Mouse (Mus musculus) neural tube, embryonic 13.5 days (tissue): ENCODE data around the gene Gse1. TPM values are rescaled to one million over a fixed set of nuclear protein-coding genes. Genes with fewer than 3 reads are reported as not detected.

ENCODE experiments used
- ATAC-seq: fragments of 200-750 bp; cut with Nextera tagmentation; 2 replicates; pipeline ENCODE4 v1.8.0; 2017; ENCODE audit warnings: low read depth, mild to moderate bottlenecking, moderate TSS enrichment, moderate library complexity
- H3K27ac ChIP-seq: fragments of 300-500 bp; sonication (generic); replicated peaks from 2 replicates; pipeline ENCODE4 v1.5.1; 2015; ENCODE audit warnings: moderate library complexity, mild to moderate bottlenecking, inconsistent platforms
- H3K27me3 ChIP-seq: fragments of 300-500 bp; sonication (generic); 2 replicates; pipeline ENCODE4 v1.6.1; 2015; ENCODE audit warnings: mild to moderate bottlenecking, inconsistent platforms
- H3K36me3 ChIP-seq: fragments of 300-500 bp; sonication (generic); 2 replicates; pipeline ENCODE4 v1.6.1; 2015; ENCODE audit warnings: mild to moderate bottlenecking, inconsistent platforms
- H3K4me1 ChIP-seq: fragments of 300-500 bp; sonication (generic); replicated peaks from 2 replicates; pipeline ENCODE4 v1.6.1; 2015; ENCODE audit warnings: inconsistent platforms
- H3K4me2 ChIP-seq: fragments of 300-500 bp; sonication (generic); 2 replicates; pipeline ENCODE4 v1.6.1; 2015; ENCODE audit warnings: inconsistent platforms, mild to moderate bottlenecking, moderate library complexity
- H3K4me3 ChIP-seq: fragments of 300-500 bp; sonication (generic); 2 replicates; pipeline ENCODE4 v1.5.1; 2015; ENCODE audit warnings: mild to moderate bottlenecking, inconsistent platforms
- H3K9ac ChIP-seq: fragments of 300-500 bp; sonication (generic); 2 replicates; pipeline ENCODE4 v1.6.1; 2015; ENCODE audit warnings: moderate library complexity, mild to moderate bottlenecking, inconsistent platforms
- H3K9me3 ChIP-seq: fragments of 300-500 bp; sonication (generic); 2 replicates; pipeline ENCODE4 v1.6.1; 2016; ENCODE audit warnings: inconsistent platforms
- WGBS: fragments of 180-500 bp; shearing (Covaris S2); methylation state at CpG from one replicate; pipeline ENCODE4 v1.1.7; 2015; 5-methylcytosine and 5-hydroxymethylcytosine counted together
- polyA plus RNA-seq: library from polyadenylated mRNA; unstranded; fragments of >200 nt; fragmentation: Nextera tagmentation; extraction: Ambion mirVana; gene quantifications from 2 replicates; pipeline ENCODE4 v1.2.1, GENCODE M21; 2015

The Gse1 gene
- polyA plus RNA-seq, 1 experiment from 2014 or later, result 17.1 TPM

DNA sequence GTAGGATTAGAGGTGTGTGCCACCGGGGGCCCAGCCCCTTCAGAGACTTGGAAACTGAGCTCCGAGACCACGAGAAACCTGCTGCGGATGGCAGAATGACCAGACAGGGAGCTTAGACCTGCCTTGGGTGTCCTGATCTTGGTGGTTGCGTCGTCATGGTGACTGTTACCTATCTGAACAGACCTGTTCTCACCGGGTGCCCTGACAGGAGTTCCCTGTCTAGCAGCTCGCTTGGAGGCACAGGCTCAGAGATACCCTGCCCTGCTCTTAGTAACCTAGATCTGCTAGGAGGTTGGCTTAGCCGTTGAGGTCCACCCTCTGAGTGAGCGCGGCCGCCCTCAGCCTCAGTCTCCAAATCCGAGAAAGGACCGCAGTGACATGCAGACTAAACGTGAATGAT lies 292.0 kb downstream of the Gse1 start:
- no peaks in the 10 kb centered on the region for H3K36me3 ChIP-seq
- no peak overlapping the region for H3K4me3 ChIP-seq
- peak overlapping the region; percentile 59 for H3K9ac ChIP-seq
- H3K27ac ChIP-seq, result peak overlapping the region; percentile 85
- no peaks in the 10 kb centered on the region for H3K9me3 ChIP-seq
- H3K4me1 ChIP-seq, result peaks cover 100% of the 10 kb centered on the region
- no peaks in the 10 kb centered on the region for H3K27me3 ChIP-seq
- peak overlapping the region; percentile 22 for H3K4me2 ChIP-seq
- 0 out of 2 replicates have a peak, but pooled peaks have one; percentile 4 for ATAC-seq
- 70% methylated on average over 15 of the region's 15 CpGs for WGBS

DNA sequence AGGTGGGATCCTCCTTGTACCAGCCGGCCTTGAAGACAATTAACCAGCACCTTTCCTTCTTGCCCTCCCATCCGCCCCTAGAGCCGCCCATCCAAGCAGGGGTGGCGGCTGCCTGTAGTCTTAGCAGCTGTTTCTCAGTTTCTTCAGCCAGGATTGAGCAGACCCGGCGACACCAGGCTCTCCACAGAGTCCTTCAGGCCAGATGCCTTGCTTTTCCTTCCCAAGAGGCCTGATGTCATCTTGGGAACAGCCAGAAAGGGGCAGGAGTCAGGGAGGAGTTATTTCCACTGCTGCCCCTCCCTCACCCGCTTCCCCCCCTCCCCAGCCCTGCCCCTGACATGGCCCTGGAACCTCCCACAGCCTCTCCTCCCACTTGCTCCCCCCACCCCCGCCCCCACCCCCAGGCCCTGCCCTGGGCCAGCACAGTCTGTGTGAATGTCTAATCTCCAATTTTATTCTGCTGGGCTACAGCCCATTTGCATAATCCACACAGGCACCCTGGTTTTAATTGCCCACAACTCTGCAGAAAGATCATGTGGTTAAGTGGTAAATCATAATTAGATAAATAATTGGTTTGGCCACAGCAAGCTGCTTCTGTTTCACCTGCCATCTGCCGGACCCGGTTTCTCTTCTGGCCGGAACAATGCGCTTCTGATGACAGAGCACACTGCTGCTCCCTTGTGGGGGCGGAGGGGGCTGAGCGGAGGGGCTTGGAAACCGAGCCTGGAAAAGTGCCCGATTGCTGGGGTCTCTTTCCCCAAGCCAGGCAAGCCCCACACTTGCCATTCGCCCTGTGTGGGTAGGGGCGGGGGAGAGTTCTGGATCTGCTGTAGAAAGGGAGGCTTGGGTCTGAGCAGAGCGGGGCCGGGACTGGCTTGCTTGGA lies 292.7 kb downstream of the Gse1 start:
- Histone ChIP-seq H3K27ac (peak overlapping the region; percentile 85), H3K9ac (peak overlapping the region; percentile 59), H3K4me1 (peaks cover 100% of the 10 kb centered on the region), H3K4me3 (no peak overlapping the region), H3K27me3 (no peaks in the 10 kb centered on the region), H3K4me2 (peak overlapping the region; percentile 22), H3K36me3 (no peaks in the 10 kb centered on the region), H3K9me3 (no peaks in the 10 kb centered on the region)
- WGBS, result 7% methylated on average over 19 of the region's 20 CpGs
- peak; percentile 70 for ATAC-seq

- no peak for ATAC-seq
- Histone ChIP-seq H3K9ac (peak overlapping the region; percentile 59), H3K36me3 (no peaks in the 10 kb centered on the region)
These were observed 293.3 kb downstream of the Gse1 start for GRCm38 (mm10) chr8:120521591-120521965.

DNA sequence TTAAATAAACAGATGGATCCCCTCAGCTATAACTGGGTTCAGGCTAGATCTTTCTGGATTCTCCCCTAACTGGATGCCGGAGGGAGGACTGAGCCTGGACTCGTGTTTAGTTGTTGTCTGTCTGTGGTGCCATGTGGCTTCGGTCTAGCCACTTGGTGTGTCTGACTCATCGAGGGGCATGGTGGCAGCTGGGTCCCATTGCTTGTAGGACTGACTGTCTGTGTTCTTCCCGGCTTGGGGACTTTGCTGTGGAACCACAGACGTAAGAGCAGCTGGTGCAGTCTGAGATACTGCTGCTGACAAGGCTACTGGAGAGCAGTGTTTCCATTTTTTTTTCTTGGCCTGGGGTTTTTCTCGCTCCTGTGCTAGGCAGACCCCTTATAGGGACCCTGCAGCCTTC lies 295.4 kb downstream of the Gse1 start:
- no peak for ATAC-seq
- Histone ChIP-seq H3K9ac (0 out of 2 replicates have a peak overlapping the region, but pooled peaks have one; percentile 26), H3K27ac (peak overlapping the region; percentile 76), H3K9me3 (no peaks in the 10 kb centered on the region), H3K4me3 (no peak overlapping the region), H3K36me3 (no peaks in the 10 kb centered on the region), H3K4me2 (no peak overlapping the region), H3K4me1 (peaks cover 100% of the 10 kb centered on the region), H3K27me3 (no peaks in the 10 kb centered on the region)
- 35% methylated on average over 7 of the region's 7 CpGs for WGBS

More at GRCm38 (mm10) chr8:120521591-120521965, 293.3 kb downstream of the Gse1 start:
- Histone ChIP-seq H3K4me1 (peaks cover 100% of the 10 kb centered on the region), H3K4me2 (peak overlapping the region; percentile 22), H3K27me3 (no peaks in the 10 kb centered on the region), H3K4me3 (no peak overlapping the region), H3K27ac (peak overlapping the region; percentile 85), H3K9me3 (no peaks in the 10 kb centered on the region)
- 35% methylated on average over 7 of the region's 7 CpGs for WGBS

GRCm38 (mm10) chr8:120525135-120525534 lies 296.9 kb downstream of the Gse1 start:
- WGBS, result 33% methylated on average over 1 of the region's 1 CpGs
- Histone ChIP-seq H3K4me1 (peaks cover 93% of the 10 kb centered on the region), H3K27me3 (no peaks in the 10 kb centered on the region), H3K4me3 (no peak overlapping the region), H3K4me2 (no peak overlapping the region), H3K27ac (no peak overlapping the region), H3K9ac (0 out of 2 replicates have a peak overlapping the region, but pooled peaks have one; percentile 38), H3K36me3 (no peaks in the 10 kb centered on the region), H3K9me3 (no peaks in the 10 kb centered on the region)
- ATAC-seq, result no peak

DNA sequence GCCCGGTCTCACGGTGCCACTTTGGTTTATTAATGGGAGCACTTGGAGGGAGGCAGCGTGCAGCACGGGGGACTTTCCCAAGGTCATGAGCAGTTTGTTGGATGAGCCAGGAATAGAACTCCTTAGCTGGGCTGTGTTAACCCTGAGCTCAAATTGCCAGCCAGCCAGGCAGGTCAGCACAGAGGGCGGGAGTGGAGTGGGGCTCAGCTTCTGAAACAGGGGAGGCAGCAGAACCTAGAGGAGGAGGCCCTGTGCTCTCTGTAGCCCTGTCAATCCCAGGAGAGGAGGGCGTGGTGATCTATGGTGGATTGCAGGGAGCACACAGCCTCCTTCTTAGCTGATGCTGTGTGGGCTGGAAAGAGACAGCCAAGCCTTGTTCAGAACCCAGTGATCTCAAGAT lies 297.6 kb downstream of the Gse1 start:
- H3K9me3 ChIP-seq, result no peaks in the 10 kb centered on the region
- WGBS, result 38% methylated on average over 6 of the region's 6 CpGs
- no peak for ATAC-seq
- H3K4me1 ChIP-seq, result peaks cover 89% of the 10 kb centered on the region
- no peaks in the 10 kb centered on the region for H3K27me3 ChIP-seq
- 0 out of 2 replicates have a peak overlapping the region, but pooled peaks have one; percentile 54 for H3K27ac ChIP-seq
- no peak overlapping the region for H3K4me3 ChIP-seq
- H3K9ac ChIP-seq, result peak overlapping the region; percentile 54
- no peak overlapping the region for H3K4me2 ChIP-seq
- H3K36me3 ChIP-seq, result no peaks in the 10 kb centered on the region

DNA sequence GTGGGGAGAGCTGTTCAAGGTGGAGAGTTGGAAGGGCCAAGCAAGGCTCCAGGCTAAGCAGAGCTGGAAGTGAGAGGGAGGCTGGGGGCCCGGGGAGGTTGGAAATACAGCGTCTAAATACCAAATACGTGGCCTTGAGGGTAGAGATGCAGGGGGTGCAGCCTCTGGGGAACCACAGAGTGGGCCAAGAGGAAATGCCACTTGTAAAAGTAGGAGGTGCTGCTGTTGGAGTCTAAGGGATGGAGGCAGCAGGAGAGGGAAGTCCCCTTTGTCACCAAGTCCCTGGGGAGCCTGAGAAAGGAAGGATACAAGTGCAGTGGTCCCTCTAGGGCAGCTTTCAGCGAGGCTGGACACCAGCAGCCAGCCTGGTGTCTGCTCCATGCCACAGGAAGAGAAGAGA lies 298.3 kb downstream of the Gse1 start:
- Histone ChIP-seq H3K27ac (peak overlapping the region; percentile 54; the same call in 1 of the 2 replicates), H3K27me3 (no peaks in the 10 kb centered on the region), H3K4me1 (peaks cover 88% of the 10 kb centered on the region), H3K9me3 (no peaks in the 10 kb centered on the region), H3K9ac (peak overlapping the region; percentile 9; the same call in 1 of the 2 replicates), H3K36me3 (no peaks in the 10 kb centered on the region), H3K4me2 (no peak overlapping the region), H3K4me3 (no peak overlapping the region)
- 23% methylated on average over 4 of the region's 4 CpGs for WGBS
- ATAC-seq, result no peak

DNA sequence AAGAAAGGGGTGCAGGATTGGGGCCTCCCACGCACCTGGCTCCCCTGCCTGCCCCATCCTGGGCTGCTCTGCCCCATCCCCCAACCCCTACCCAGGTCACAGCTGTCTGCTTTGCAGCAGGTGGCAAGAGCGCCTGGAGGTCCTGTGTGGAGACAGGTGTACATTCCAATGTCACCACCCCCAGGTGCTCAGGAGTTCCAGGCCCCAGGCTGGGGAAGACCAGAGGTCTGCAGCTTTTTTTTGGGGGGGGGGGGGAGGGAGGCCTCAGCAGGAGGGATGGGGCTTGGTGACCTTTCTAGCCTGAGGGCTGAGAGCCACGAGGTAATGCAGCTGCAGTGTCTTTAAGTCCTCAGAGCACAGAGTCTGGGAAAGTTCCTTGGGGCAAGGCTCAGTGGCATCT lies 300.1 kb downstream of the Gse1 start:
- 23% methylated on average over 3 of the region's 3 CpGs for WGBS
- no peaks in the 10 kb centered on the region for H3K27me3 ChIP-seq
- no peaks in the 10 kb centered on the region for H3K9me3 ChIP-seq
- no peak overlapping the region for H3K4me3 ChIP-seq
- ATAC-seq, result no peak
- H3K27ac ChIP-seq, result no peak overlapping the region
- H3K4me2 ChIP-seq, result no peak overlapping the region
- H3K36me3 ChIP-seq, result no peaks in the 10 kb centered on the region
- H3K9ac ChIP-seq, result peak overlapping the region; percentile 27; the same call in 1 of the 2 replicates
- H3K4me1 ChIP-seq, result peaks cover 88% of the 10 kb centered on the region

GRCm38 (mm10) chr8:120529226-120529625 lies 301.0 kb downstream of the Gse1 start:
- H3K36me3 ChIP-seq, result no peaks in the 10 kb centered on the region
- no peaks in the 10 kb centered on the region for H3K27me3 ChIP-seq
- peaks cover 88% of the 10 kb centered on the region for H3K4me1 ChIP-seq
- no peak for ATAC-seq
- no peak overlapping the region for H3K4me2 ChIP-seq
- H3K9ac ChIP-seq, result no peak overlapping the region
- no peaks in the 10 kb centered on the region for H3K9me3 ChIP-seq
- H3K27ac ChIP-seq, result no peak overlapping the region
- WGBS, result 43% methylated on average over 7 of the region's 7 CpGs
- no peak overlapping the region for H3K4me3 ChIP-seq

- H3K4me3 ChIP-seq, result no peak overlapping the region
- ATAC-seq, result no peak
- no peaks in the 10 kb centered on the region for H3K36me3 ChIP-seq
- WGBS, result 38% methylated on average over 16 of the region's 16 CpGs
- H3K9me3 ChIP-seq, result no peaks in the 10 kb centered on the region
- no peaks in the 10 kb centered on the region for H3K27me3 ChIP-seq
- peaks cover 88% of the 10 kb centered on the region for H3K4me1 ChIP-seq
- H3K27ac ChIP-seq, result peak overlapping the region; percentile 97
- H3K4me2 ChIP-seq, result no peak overlapping the region
- peak overlapping the region; percentile 63 for H3K9ac ChIP-seq
These were observed 302.8 kb downstream of the Gse1 start for GRCm38 (mm10) chr8:120530954-120531656.

DNA sequence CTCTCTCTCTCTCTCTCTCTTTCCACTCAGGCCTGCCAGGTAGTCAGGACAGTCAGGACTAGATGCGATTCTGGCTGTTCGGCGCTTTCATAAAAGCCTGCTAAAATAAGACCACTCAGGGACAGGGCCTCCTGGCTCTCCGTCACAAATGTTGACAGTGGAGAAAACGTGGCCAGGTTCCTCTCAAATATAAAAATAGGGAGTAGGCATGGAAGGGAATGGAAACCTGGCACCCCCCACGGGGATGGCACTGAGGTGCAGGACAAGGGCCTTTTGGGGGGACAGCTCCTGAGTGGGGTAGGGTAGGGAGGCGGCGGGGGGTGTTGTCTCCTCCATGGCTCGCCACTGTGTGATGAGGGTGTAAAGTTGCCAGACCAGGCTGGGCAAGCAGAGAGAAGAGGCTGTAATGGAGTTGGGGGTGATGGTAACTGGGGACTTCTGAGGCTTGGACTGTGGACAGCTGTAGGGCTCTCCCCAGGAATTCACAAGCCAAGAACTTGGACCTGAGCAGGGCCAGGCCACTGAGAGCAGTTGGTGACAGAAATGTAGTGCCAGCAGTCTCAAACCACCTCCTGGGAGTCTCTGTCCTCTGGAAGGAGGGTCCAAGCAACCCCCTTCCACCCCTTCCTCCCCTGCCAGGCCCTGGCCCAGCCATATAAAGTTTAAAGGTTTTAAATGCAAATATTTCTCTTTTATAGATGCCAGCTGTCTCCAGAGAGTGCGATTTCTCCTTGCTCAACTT lies 303.7 kb downstream of the Gse1 start:
- Histone ChIP-seq H3K4me2 (peak overlapping the region; percentile 75), H3K9ac (peak overlapping the region; percentile 63), H3K36me3 (no peaks in the 10 kb centered on the region), H3K9me3 (no peaks in the 10 kb centered on the region), H3K4me3 (no peak overlapping the region), H3K27me3 (no peaks in the 10 kb centered on the region), H3K4me1 (peaks cover 88% of the 10 kb centered on the region), H3K27ac (peak overlapping the region; percentile 97)
- no peak; the same call in 1 of the 2 replicates for ATAC-seq
- 34% methylated on average over 10 of the region's 10 CpGs for WGBS
